Mouse (Mus musculus) heart, adult 2 months (tissue): ENCODE results near the gene Vmn1r35.

Experiments
- CTCF ChIP-seq: fragments of 200-600 bp; IDR thresholded peaks from 2 replicates; pipeline ENCODE4 v1.8.1; 2022; ENCODE audit warnings: antibody characterized with exemption, mild to moderate bottlenecking, moderate library complexity
- POLR2A ChIP-seq: fragments of 200-500 bp; IDR thresholded peaks from 2 replicates; pipeline ENCODE4 v1.6.1; 2011; ENCODE audit warnings: mild to moderate bottlenecking, low read depth, low read length, control low read depth; ENCODE audit not compliant: insufficient read depth

GRCm38 (mm10) chr6:66708901-66709300 lies 23.2 kb upstream of the Vmn1r35 start:
- TF ChIP-seq CTCF (no peak), POLR2A (no peak)
